Mouse (Mus musculus): ENCODE results near the gene Lpar3. TPM values are rescaled to one million over a fixed set of nuclear protein-coding genes. Genes with fewer than 3 reads are reported as not detected.
"Not testable (repeated sequence)": the region's sequence is repeated elsewhere in the genome, so short reads cannot be mapped to it uniquely, and the experiment has no call there.

The Lpar3 gene
- polyA plus RNA-seq, 1 experiment from 2014 or later, result 0.47 TPM

DNA sequence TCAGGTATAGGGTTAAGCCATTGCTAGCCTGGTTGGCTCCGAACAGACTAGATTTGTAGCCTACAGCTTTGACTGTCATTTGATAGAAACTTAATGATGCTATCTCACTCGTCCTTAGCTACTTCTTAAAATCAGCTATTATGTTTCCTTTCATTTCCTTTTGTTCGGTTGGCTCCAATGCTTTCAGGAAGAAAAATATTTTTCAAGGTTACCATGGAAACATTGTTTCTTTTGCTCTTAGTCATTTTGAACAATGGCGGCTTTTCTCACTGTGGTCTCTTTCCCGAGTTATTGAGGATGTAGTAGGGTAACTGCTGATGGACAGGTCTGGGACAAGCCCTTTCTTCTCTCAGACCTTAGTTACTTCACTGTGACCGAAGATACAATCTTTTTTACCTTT lies 24.5 kb upstream of the Lpar3 start:
- Histone ChIP-seq H3K9me3 (no peaks in the 10 kb centered on the region), H3K27ac (no peak overlapping the region), H3K4me3 (no peak overlapping the region), H3K36me3 (replicated peaks) (no peaks in the 10 kb centered on the region), H3K27me3 (ENCODE audit: poor library complexity, severe bottlenecking) (no peaks in the 10 kb centered on the region), H3K4me1 (peaks cover 4% of the 10 kb centered on the region)
- DNase-seq (ENCODE audit: extremely low spot score, low spot score), result no peak
- 78% methylated on average over 6 of the region's 6 CpGs for WGBS

DNA sequence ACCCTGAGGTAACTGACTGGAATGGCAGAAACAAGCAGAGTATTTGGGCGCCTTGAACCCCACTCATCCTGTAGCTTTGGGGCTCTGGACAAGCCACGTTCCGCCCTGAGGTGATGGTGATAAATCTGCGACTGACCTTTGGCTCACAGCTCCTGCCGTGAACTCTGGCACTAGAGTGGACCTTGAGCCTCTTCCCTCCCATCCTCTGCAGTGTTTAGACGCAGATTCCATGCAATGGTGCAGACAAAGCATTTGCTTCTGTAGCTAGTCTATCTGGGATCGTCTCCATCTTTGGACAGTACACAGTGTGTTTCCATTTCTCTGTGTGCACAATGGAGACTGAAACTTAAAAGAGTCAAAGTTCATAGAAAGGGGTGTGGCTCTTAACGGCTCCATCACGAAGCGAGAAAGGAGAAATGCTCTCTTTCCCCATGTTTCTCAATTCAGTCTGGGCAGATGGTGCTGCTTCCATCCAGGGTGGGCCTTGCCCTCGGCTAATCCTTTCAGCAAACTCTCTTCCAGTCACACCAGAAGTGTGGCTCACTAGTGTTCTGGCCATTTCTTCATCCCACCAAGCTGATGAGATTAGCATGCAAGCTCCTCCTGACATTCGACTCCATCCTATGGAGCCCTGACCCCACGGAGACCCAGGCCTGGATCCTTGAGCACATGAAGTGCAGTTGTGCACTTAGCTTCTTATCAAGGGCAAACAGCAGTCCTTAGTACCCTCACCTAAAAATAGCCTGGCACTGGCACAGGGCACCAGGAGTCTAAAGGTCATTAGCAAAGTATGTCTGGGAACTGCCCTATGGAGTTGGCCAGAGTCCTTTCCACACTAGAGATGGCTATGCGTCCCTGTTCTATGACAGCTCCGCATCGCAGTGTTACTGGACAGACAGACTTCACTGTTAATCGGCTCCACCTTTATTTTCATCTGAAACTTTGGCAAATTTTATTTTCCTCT lies 23.7 kb upstream of the Lpar3 start:
- WGBS, result 86% methylated on average over 17 of the region's 17 CpGs
- H3K27me3 ChIP-seq (ENCODE audit: poor library complexity, severe bottlenecking), result no peaks in the 10 kb centered on the region
- no peak overlapping the region for H3K27ac ChIP-seq
- no peak overlapping the region for H3K4me3 ChIP-seq
- DNase-seq (ENCODE audit: extremely low spot score, low spot score), result no peak
- H3K36me3 ChIP-seq (replicated peaks), result no peaks in the 10 kb centered on the region
- peaks cover under 1% of the 10 kb centered on the region for H3K4me1 ChIP-seq
- H3K9me3 ChIP-seq, result no peaks in the 10 kb centered on the region

DNA sequence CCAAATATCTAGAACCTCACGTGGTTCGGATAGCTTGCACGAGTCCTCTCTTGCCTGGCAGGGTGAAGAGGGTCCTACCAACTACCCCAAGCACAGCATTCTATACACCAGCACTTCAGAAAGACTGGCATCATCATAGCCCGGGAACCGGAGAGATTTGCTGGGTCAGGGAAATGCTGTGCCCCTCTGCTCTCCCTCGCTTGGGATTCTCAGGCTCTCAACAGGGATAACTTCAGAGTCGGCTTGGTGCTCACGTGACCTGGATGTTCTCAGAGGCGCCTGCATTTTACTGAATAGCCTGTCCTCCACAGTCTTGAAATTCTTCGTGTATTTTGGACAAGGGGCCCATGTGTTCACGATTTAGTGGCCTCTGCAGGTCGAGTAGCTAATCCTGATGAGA lies 23.0 kb upstream of the Lpar3 start:
- Histone ChIP-seq H3K36me3 (replicated peaks) (no peaks in the 10 kb centered on the region), H3K4me1 (no peaks in the 10 kb centered on the region), H3K27ac (no peak overlapping the region), H3K9me3 (no peaks in the 10 kb centered on the region), H3K4me3 (no peak overlapping the region), H3K27me3 (ENCODE audit: poor library complexity, severe bottlenecking) (no peaks in the 10 kb centered on the region)
- DNase-seq (ENCODE audit: extremely low spot score, low spot score), result no peak
- 91% methylated on average over 12 of the region's 12 CpGs for WGBS

DNA sequence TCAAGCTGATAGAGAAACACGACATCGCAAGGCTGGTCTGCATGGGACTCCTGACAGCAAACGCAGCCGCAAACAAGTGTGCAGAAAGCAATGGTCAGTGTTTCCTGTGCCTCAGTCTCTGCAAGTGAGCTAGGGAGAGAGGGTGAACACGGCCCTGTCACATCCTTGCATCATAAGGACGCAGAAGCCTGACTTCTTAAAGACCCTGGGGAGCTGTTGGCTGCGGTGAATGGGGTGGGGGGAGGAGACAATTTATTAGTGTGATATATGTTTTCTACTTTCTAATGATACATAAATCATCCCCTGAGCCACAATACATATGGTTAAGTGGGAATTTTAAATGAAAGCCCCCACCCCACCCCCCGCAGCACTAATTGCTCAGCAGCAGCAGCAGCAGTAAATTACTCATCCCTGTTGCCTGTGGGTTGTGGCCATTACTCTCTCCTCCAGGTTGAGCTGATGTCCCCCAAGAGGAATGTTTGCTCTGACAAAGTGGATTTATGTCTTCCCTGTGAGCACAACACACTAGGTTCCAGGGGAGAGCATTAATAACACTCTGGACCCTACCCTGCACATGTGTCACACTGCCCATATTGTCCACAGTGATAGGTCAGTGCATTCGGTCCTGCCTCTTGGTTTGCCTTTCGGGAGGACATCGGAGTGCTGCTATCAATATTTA lies 21.8 kb upstream of the Lpar3 start:
- 90% methylated on average over 11 of the region's 11 CpGs for WGBS
- DNase-seq (ENCODE audit: extremely low spot score, low spot score), result no peak
- Histone ChIP-seq H3K9me3 (no peaks in the 10 kb centered on the region), H3K27ac (no peak overlapping the region), H3K27me3 (ENCODE audit: poor library complexity, severe bottlenecking) (no peaks in the 10 kb centered on the region), H3K4me1 (no peaks in the 10 kb centered on the region), H3K36me3 (replicated peaks) (no peaks in the 10 kb centered on the region), H3K4me3 (no peak overlapping the region)

DNA sequence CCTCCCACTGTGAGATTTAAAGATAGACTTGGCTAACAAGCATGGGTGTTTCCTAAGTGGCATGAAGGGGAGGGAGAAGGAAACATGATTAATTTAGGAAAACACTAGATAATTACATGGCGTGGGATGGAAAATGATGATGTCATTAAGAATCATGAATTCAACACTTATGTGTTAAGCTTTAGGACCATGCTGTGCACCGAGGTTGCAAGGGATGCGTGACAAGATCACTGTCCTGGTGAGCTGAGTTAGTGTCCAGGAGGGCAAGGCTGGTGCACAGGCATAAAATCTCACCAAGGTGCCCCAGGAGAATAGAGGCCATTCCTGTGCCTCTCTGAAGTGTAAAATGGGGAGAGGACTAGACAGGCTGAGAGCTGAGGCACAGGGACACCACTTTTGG lies 21.3 kb upstream of the Lpar3 start:
- Histone ChIP-seq H3K4me3 (no peak overlapping the region), H3K36me3 (replicated peaks) (no peaks in the 10 kb centered on the region), H3K9me3 (no peaks in the 10 kb centered on the region), H3K27ac (no peak overlapping the region), H3K27me3 (ENCODE audit: poor library complexity, severe bottlenecking) (no peaks in the 10 kb centered on the region), H3K4me1 (no peaks in the 10 kb centered on the region)
- WGBS, result 85% methylated on average over 3 of the region's 3 CpGs
- no peak for DNase-seq (ENCODE audit: extremely low spot score, low spot score)

DNA sequence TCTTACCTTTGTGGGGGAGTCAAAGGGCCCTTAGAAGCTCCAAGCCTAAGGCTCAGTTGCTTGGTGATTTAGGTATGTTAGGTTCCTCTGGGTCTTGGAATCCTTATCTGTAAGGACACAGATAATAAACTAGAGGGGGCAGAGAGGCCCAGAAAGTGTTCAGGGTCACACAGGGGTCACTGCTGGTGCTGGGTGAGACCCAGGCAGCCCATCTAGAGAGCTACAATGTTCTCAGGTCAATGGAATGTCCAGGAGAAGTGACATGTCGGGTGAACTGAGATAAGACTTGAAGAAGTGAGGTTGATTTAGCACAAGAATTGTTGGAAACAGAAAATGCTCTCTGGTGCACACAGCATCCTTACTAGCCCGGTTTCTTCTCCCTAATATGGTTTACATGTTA lies 16.4 kb upstream of the Lpar3 start:
- H3K4me3 ChIP-seq, result no peak overlapping the region
- H3K27ac ChIP-seq, result no peak overlapping the region
- H3K36me3 ChIP-seq (replicated peaks), result no peaks in the 10 kb centered on the region
- WGBS, result 82% methylated on average over 2 of the region's 2 CpGs
- DNase-seq (ENCODE audit: extremely low spot score, low spot score), result no peak
- H3K27me3 ChIP-seq (ENCODE audit: poor library complexity, severe bottlenecking), result no peaks in the 10 kb centered on the region
- no peaks in the 10 kb centered on the region for H3K9me3 ChIP-seq
- no peaks in the 10 kb centered on the region for H3K4me1 ChIP-seq

DNA sequence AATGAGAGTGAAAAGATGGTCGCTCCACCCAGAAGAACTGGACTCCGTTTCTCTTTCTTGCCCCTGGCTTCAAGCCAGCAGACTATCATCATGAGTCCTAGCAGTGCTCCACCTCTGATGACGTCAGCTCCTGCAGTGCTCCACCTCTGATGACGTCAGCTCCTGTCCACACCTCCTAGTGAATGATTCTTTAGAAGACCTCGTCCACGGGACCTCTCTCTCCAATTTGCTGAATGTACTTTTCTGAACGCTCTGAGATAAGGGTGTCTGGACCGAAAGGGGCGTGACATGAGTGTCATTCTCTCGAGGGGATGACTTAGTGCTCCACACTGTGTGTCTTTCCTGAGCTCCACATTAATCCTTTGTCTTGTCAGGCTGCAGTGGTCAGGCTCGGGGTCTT lies 15.5 kb upstream of the Lpar3 start:
- no peaks in the 10 kb centered on the region for H3K27me3 ChIP-seq (ENCODE audit: poor library complexity, severe bottlenecking)
- no peaks in the 10 kb centered on the region for H3K36me3 ChIP-seq (replicated peaks)
- no peak overlapping the region for H3K27ac ChIP-seq
- no peaks in the 10 kb centered on the region for H3K4me1 ChIP-seq
- 84% methylated on average over 11 of the region's 11 CpGs for WGBS
- no peaks in the 10 kb centered on the region for H3K9me3 ChIP-seq
- no peak overlapping the region for H3K4me3 ChIP-seq
- DNase-seq (ENCODE audit: extremely low spot score, low spot score), result no peak

DNA sequence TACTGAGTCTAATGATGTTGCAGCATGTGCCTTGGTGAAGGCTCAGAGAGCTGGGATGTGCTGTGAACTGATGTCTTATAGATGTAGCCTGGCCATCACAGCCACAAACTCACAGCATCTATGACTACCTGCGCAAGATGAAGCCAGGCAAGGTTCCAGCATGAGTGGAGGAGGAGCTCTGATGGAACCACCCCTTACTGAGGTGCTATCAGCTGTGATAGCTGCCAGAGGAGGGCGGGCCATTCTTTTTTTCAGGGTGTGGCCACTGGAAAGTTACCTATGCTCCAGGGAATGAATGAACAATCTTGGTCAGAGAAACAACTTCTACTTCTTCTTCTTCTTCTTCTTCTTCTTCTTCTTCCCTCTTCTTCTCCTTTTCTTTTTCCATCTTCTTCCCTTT lies 14.1 kb upstream of the Lpar3 start:
- Histone ChIP-seq H3K27me3 (ENCODE audit: poor library complexity, severe bottlenecking) (no peaks in the 10 kb centered on the region), H3K4me1 (no peaks in the 10 kb centered on the region), H3K4me3 (no peak overlapping the region), H3K36me3 (replicated peaks) (no peaks in the 10 kb centered on the region), H3K9me3 (no peaks in the 10 kb centered on the region), H3K27ac (no peak overlapping the region)
- WGBS, result 80% methylated on average over 2 of the region's 2 CpGs
- no peak for DNase-seq (ENCODE audit: extremely low spot score, low spot score)

DNA sequence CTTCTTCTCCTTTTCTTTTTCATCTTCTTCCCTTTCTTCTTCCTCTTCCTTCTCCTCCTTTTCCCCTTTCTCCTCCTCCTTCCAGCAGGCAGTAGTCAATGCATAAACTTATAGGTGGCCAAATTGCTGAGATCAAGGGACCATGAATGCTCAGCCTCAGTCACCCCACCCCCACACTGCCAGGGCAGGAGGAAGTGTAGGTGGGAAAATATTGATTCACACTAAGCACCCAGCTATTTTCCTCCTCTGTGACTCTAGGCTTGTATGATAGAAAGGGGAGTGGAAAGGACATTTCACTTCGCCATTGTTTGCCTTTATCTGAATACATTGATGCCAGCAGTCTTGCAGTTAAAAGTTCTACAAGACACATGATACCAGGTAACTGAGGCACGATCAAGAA lies 13.3 kb upstream of the Lpar3 start:
- H3K9me3 ChIP-seq, result no peaks in the 10 kb centered on the region
- H3K4me1 ChIP-seq, result no peaks in the 10 kb centered on the region
- 85% methylated on average over 2 of the region's 2 CpGs for WGBS
- no peak overlapping the region for H3K27ac ChIP-seq
- DNase-seq (ENCODE audit: extremely low spot score, low spot score), result no peak
- no peak overlapping the region for H3K4me3 ChIP-seq
- no peaks in the 10 kb centered on the region for H3K36me3 ChIP-seq (replicated peaks)
- no peaks in the 10 kb centered on the region for H3K27me3 ChIP-seq (ENCODE audit: poor library complexity, severe bottlenecking)

DNA sequence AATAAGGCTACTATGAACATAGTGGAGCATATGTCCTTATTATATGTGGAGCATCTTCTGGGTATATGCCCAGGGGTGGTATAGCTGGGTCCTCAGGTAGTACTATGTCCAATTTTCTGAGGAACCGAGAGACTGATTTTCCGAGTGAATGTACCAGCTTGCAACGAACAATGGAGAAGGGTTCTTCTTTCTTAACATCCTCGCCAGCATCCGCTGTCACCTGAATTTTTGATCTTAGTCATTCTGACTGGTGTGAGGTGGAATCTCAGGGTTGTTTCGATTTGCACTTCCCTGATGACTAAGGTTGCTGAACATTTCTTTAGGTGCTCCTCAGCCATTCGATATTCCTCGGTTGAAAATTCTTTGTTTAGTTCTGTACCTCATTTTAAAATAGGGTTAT lies 11.0 kb upstream of the Lpar3 start:
- not testable (repeated sequence) for DNase-seq (ENCODE audit: extremely low spot score, low spot score); H3K9me3 ChIP-seq; H3K27me3 ChIP-seq (ENCODE audit: poor library complexity, severe bottlenecking); H3K27ac ChIP-seq; H3K4me3 ChIP-seq; H3K36me3 ChIP-seq (replicated peaks); H3K4me1 ChIP-seq
- WGBS, result 94% methylated on average over 8 of the region's 8 CpGs

DNA sequence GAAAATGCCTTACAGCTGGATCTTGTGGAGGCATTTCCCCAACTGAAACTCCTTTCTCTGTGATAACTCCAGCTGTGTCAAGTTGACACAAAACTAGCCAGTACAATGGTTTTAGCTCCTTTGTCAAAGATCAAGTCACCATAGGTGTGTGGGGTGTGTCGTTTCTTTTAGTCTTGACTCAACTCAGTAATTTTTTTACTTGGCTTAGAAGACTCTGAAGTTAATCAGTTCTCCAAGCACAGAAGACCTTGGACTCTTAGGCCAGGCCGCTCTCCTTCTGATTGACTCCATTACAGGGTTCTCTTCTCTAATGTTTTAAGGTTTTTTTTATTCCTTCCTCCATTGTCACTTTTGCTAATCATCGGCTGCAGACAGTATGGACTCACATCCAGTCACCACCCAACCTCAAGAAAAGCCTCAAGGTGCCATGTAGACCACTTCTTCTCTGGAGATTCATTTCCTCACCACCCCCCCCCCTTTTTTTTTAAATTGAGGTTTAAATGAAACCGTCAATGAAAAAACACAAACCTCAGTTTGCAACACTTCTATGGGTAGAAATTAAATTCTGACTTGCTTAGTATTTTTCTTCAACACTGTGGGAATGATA lies 9.5 kb upstream of the Lpar3 start:
- no peak for DNase-seq (ENCODE audit: extremely low spot score, low spot score)
- Histone ChIP-seq H3K9me3 (no peaks in the 10 kb centered on the region), H3K4me3 (no peak overlapping the region), H3K36me3 (replicated peaks) (no peaks in the 10 kb centered on the region), H3K27ac (no peak overlapping the region), H3K27me3 (ENCODE audit: poor library complexity, severe bottlenecking) (no peaks in the 10 kb centered on the region), H3K4me1 (no peaks in the 10 kb centered on the region)
- WGBS, result 89% methylated on average over 4 of the region's 4 CpGs

DNA sequence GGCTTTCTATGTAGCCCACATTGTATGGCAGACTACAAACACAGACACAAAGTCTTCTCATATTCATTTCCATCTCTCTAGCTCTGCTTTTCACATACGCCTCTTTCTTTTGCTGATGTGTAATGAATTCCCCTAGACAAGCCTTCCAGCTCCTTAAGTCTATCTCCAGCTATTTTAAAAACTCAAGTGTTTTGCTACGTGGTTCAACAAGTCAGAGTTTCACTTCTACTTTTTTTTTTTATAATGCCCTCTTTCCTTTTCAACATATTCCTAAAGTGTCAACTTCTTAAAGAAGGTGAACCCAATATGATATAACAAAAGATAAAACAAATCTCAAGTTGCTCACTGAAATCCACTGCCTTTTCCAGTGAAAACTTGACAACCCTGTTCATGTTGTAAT lies 8.8 kb upstream of the Lpar3 start:
- Histone ChIP-seq H3K27ac (no peak overlapping the region), H3K4me1 (no peaks in the 10 kb centered on the region), H3K9me3 (no peaks in the 10 kb centered on the region), H3K36me3 (replicated peaks) (no peaks in the 10 kb centered on the region), H3K27me3 (ENCODE audit: poor library complexity, severe bottlenecking) (no peaks in the 10 kb centered on the region), H3K4me3 (no peak overlapping the region)
- WGBS, result 92% methylated on average over 2 of the region's 2 CpGs
- no peak for DNase-seq (ENCODE audit: extremely low spot score, low spot score)

DNA sequence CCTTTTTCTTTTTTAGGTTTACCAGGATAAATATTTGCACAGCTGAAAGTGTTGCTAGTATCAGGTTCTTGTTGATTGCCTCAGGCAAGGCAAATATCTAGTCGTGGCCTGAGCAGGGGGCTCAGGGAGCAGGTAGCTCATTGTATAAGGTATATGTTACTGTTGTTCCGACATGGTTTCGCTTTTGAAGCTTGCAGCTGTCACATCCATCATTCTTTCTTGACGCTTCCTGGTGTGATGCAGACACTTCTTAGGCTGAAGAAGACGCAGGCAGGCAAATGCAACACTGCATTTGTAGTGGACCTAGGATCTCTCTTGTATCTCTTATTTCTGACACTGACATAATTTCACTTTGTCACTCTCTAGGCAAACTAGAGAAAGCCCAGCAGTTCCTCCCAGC lies 7.4 kb upstream of the Lpar3 start:
- Histone ChIP-seq H3K4me3 (no peak overlapping the region), H3K27me3 (ENCODE audit: poor library complexity, severe bottlenecking) (no peaks in the 10 kb centered on the region), H3K9me3 (no peaks in the 10 kb centered on the region), H3K36me3 (replicated peaks) (no peaks in the 10 kb centered on the region), H3K27ac (no peak overlapping the region), H3K4me1 (no peaks in the 10 kb centered on the region)
- WGBS, result 73% methylated on average over 5 of the region's 5 CpGs
- no peak for DNase-seq (ENCODE audit: extremely low spot score, low spot score)

Measured in forebrain, embryonic 10.5 days (tissue).